Mouse (Mus musculus) lung, embryonic 14.5 days (tissue): ENCODE measurements at regions not wholly inside any gene's neighbourhood (a gene's known extent, or its start where the extent isn't known, plus 50 kb on each side); places are given as distances from the start of the nearest gene placed in this dataset.

ENCODE experiments used
- ATAC-seq: fragments of 200-750 bp; cut with Nextera tagmentation; 2 replicates; pipeline ENCODE4 v1.8.0; 2017; ENCODE audit warnings: mild to moderate bottlenecking, moderate TSS enrichment, moderate library complexity; ENCODE audit not compliant: insufficient read depth
- DNase-seq: peaks from one replicate; pipeline ENCODE4 v3.0.0-alpha.2; 2015
- H3K27ac ChIP-seq: fragments of 300-500 bp; sonication (generic); 2 replicates; pipeline ENCODE4 v1.5.1; 2014; ENCODE audit warnings: low read depth, mild to moderate bottlenecking, moderate library complexity
- H3K27me3 ChIP-seq: fragments of 300-500 bp; sonication (generic); 2 replicates; pipeline ENCODE4 v1.6.1; 2014; ENCODE audit warnings: low read length, control low read depth; ENCODE audit not compliant: insufficient read depth
- H3K36me3 ChIP-seq: fragments of 300-500 bp; sonication (generic); 2 replicates; pipeline ENCODE4 v1.6.1; 2014; ENCODE audit warnings: control low read depth; ENCODE audit not compliant: insufficient read depth
- H3K4me1 ChIP-seq: fragments of 300-500 bp; sonication (generic); 2 replicates; pipeline ENCODE4 v1.6.1; 2014; ENCODE audit warnings: antibody characterized with exemption, control low read depth; ENCODE audit not compliant: insufficient read depth
- H3K4me2 ChIP-seq: fragments of 300-500 bp; sonication (generic); 2 replicates; pipeline ENCODE4 v1.6.1; 2014; ENCODE audit warnings: mild to moderate bottlenecking
- H3K4me3 ChIP-seq: fragments of 300-500 bp; sonication (generic); 2 replicates; pipeline ENCODE4 v1.5.1; 2014; ENCODE audit warnings: low read depth, low read length
- H3K9ac ChIP-seq: fragments of 300-500 bp; sonication (generic); 2 replicates; pipeline ENCODE4 v1.6.1; 2014
- H3K9me3 ChIP-seq: fragments of 300-500 bp; sonication (generic); 2 replicates; pipeline ENCODE4 v1.6.1; 2016; ENCODE audit warnings: low read depth, low read length, control low read depth
- CTCF ChIP-seq: IDR thresholded peaks from 2 replicates; pipeline ENCODE4 v1.5.1; 2016; ENCODE audit warnings: antibody characterized with exemption, low read depth
- WGBS: fragments of 180-500 bp; shearing (Covaris S2); extraction: QIAGEN DNeasy Blood & Tissue Kit; methylation state at CpG from one replicate; pipeline ENCODE4 v1.1.7; 2014; 5-methylcytosine and 5-hydroxymethylcytosine counted together

GRCm38 (mm10) chr3:8084749-8085148 lies 1464.5 kb upstream of the 1700008P02Rik start:
- no peak for DNase-seq
- no peak overlapping the region for H3K4me3 ChIP-seq
- H3K9ac ChIP-seq = no peak overlapping the region
- no peaks in the 10 kb centered on the region for H3K36me3 ChIP-seq
- 55% methylated on average over 2 of the region's 2 CpGs for WGBS
- no peak for ATAC-seq
- no peaks in the 10 kb centered on the region for H3K4me1 ChIP-seq
- H3K27me3 ChIP-seq = no peaks in the 10 kb centered on the region
- H3K4me2 ChIP-seq = no peak overlapping the region
- H3K9me3 ChIP-seq = no peaks in the 10 kb centered on the region
- no peak for TF ChIP-seq CTCF
- no peak overlapping the region for H3K27ac ChIP-seq

- Histone ChIP-seq H3K27ac (no peak overlapping the region), H3K36me3 (no peaks in the 10 kb centered on the region), H3K9ac (no peak overlapping the region), H3K9me3 (no peaks in the 10 kb centered on the region), H3K4me2 (no peak overlapping the region), H3K27me3 (no peaks in the 10 kb centered on the region), H3K4me3 (no peak overlapping the region), H3K4me1 (no peaks in the 10 kb centered on the region)
- TF ChIP-seq CTCF = no peak
- no peak for DNase-seq
- no peak for ATAC-seq
Measured at GRCm38 (mm10) chr3:8053711-8054110, 1433.5 kb upstream of the 1700008P02Rik start.

DNA sequence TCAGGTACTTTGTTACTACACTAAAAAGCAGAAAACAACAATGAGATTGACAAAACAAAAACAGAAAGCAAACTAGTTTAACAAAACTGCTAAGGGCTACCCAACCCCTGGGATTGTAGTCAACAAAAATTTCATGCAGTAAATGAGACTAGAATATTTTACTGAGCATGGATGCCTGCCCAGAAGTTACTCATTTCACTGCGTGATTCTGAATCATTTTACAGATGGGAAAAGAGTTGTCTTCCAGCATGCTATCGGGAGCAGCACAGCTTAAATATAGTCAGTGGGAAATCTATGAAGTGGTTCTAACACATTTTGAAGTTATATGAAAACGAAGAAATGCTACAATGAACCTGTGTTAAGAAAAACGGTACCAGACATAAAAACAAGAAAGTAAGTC lies 1430.9 kb upstream of the 1700008P02Rik start:
- Histone ChIP-seq H3K36me3 (no peaks in the 10 kb centered on the region), H3K9ac (no peak overlapping the region), H3K27me3 (no peaks in the 10 kb centered on the region), H3K4me3 (no peak overlapping the region), H3K27ac (no peak overlapping the region), H3K9me3 (no peaks in the 10 kb centered on the region), H3K4me1 (no peaks in the 10 kb centered on the region), H3K4me2 (no peak overlapping the region)
- ATAC-seq = no peak
- no peak for DNase-seq
- 83% methylated on average over 4 of the region's 4 CpGs for WGBS
- TF ChIP-seq CTCF = no peak

- no peak for DNase-seq
- no peaks in the 10 kb centered on the region for H3K27me3 ChIP-seq
- H3K4me2 ChIP-seq = no peak overlapping the region
- H3K4me3 ChIP-seq = no peak overlapping the region
- H3K4me1 ChIP-seq = no peaks in the 10 kb centered on the region
- H3K36me3 ChIP-seq = no peaks in the 10 kb centered on the region
- TF ChIP-seq CTCF = no peak
- no peak overlapping the region for H3K9ac ChIP-seq
- ATAC-seq = no peak
- no peak overlapping the region for H3K27ac ChIP-seq
- no peaks in the 10 kb centered on the region for H3K9me3 ChIP-seq
- 64% methylated on average over 1 of the region's 1 CpGs for whole genome bisulfite sequencing
Measured at GRCm38 (mm10) chr3:8049706-8050105, 1429.5 kb upstream of the 1700008P02Rik start.

DNA sequence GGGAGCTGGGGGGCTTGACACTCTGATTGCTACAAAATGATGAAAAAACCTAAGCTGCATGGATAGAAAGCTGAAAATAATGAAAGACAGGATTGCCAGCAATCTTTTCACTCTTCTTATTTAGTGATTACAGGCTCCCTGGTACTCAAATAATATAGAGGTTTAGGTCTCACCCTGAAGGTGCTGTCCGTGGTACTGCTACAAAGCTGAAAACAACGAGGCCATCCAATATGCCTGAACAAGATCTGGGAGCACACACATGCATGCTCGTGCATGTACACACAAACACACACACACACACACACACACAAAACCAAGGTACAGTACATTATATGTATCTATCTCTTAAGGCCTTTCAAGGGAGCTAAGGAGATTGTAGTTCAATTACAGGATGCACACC lies 1426.1 kb upstream of the 1700008P02Rik start:
- Histone ChIP-seq H3K27me3 (no peaks in the 10 kb centered on the region), H3K4me2 (no peak overlapping the region), H3K4me1 (no peaks in the 10 kb centered on the region), H3K9ac (no peak overlapping the region), H3K9me3 (no peaks in the 10 kb centered on the region), H3K36me3 (no peaks in the 10 kb centered on the region), H3K27ac (no peak overlapping the region), H3K4me3 (no peak overlapping the region)
- 46% methylated on average over 3 of the region's 3 CpGs for WGBS
- no peak for TF ChIP-seq CTCF
- ATAC-seq = no peak
- peak; percentile 52 for DNase-seq

DNA sequence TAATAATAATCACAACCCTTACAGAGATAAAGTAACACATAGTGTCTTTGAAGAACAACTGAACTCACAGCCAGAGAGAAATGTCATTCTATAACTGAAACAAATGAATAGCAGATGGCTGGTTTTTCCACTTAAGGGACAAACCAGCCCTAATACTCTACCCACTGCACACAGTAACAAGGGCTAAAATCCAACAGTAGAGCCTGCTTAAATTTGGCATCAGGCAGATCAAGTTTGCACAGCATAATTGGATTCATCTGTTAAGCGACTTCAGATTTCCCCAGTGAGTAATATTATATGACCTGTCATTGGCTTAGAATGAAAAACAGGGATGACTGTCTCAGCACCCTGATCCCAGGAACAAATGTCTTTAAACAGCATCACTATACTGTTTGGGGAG lies 1416.5 kb upstream of the 1700008P02Rik start:
- H3K4me1 ChIP-seq = no peaks in the 10 kb centered on the region
- H3K9ac ChIP-seq = no peak overlapping the region
- ATAC-seq (no peak), DNase-seq (no peak)
- H3K27ac ChIP-seq = no peak overlapping the region
- H3K27me3 ChIP-seq = no peaks in the 10 kb centered on the region
- H3K36me3 ChIP-seq = no peaks in the 10 kb centered on the region
- 70% methylated on average over 1 of the region's 1 CpGs for WGBS
- H3K9me3 ChIP-seq = no peaks in the 10 kb centered on the region
- no peak overlapping the region for H3K4me2 ChIP-seq
- no peak for TF ChIP-seq CTCF
- no peak overlapping the region for H3K4me3 ChIP-seq

DNA sequence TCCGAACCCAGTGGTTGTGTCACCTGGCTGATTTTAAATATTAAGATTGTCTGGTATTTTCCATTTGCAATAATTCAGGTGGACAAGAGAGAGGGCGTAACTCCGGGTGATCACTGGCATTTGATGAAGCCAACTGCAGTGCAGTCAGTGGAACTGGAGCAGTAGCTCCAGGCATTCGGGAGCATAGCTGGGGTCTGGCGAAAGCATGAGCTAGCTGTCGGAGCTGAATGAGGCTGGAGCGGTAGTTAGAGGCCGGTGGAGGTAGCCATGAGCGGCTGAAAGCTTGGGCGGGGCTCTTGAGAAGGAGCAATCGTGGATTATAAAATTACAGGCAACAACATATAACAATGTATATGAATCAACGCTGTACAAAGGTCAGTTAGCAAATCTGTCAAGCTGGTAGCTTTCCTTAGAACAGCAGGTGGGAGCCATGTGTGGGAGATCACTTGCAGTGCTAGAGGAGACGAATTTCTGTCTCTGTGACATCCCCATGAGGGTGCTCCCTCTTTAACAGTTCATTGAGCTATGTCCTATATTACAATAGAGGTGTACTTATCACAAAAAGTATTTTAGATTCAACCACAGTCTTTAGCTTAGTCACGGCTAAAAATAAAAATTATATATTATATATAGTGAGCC lies 1415.0 kb upstream of the 1700008P02Rik start:
- H3K9me3 ChIP-seq = no peaks in the 10 kb centered on the region
- no peak overlapping the region for H3K4me2 ChIP-seq
- 78% methylated on average over 14 of the region's 14 CpGs for WGBS
- H3K4me1 ChIP-seq = no peaks in the 10 kb centered on the region
- H3K27ac ChIP-seq = no peak overlapping the region
- DNase-seq (no peak), ATAC-seq (no peak)
- no peak overlapping the region for H3K9ac ChIP-seq
- no peaks in the 10 kb centered on the region for H3K36me3 ChIP-seq
- no peak for TF ChIP-seq CTCF
- H3K4me3 ChIP-seq = no peak overlapping the region
- H3K27me3 ChIP-seq = no peaks in the 10 kb centered on the region

- Histone ChIP-seq H3K27me3 (no peaks in the 10 kb centered on the region), H3K4me2 (no peak overlapping the region), H3K4me3 (no peak overlapping the region), H3K9me3 (no peaks in the 10 kb centered on the region), H3K9ac (no peak overlapping the region), H3K4me1 (no peaks in the 10 kb centered on the region), H3K27ac (no peak overlapping the region), H3K36me3 (no peaks in the 10 kb centered on the region)
- ATAC-seq (no peak), DNase-seq (no peak)
- no peak for TF ChIP-seq CTCF
- 75% methylated on average over 4 of the region's 4 CpGs for WGBS
Measured at GRCm38 (mm10) chr3:8026325-8027017, 1406.2 kb upstream of the 1700008P02Rik start.
